Mouse (Mus musculus): Measurements from ENCODE around the gene Tmem238l.

The Tmem238l gene

GRCm38 (mm10) chr11:66956303-66956702 lies at the start of gene Tmem238l:
Gene Tmem238l (plus strand): TSS chr11:66956638.
- no peak for DNase-seq (ENCODE audit: low read depth, low spot score)

DNA sequence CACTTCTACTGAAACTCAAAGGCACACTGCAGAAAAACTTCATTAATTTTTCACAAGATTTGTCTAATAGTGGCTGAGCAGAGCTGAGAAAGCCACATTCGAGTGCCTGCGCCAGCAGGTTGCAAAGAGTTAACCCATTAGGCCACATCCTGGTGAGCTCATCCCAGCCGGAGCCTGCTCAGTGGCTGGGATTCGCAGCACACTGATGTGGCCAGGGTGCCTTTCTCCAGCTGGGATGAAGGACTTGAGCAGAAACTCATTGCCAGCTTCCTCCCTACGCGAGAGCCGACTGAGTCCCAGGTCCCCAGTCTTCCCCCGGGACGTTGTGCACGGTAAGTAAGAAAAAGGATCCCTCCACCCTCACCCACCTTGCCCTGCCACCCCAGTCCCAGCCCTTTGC lies 44.6 kb upstream of the Tmem238l start, which contains the start of gene Pirt:
Pirt (plus strand) TSS at position 171 of the 400 bp plus-strand sequence.
- no peak for DNase-seq (ENCODE audit: low read depth, low spot score)

- DNase-seq (ENCODE audit: low read depth, low spot score) = no peak
Measured at GRCm38 (mm10) chr11:66912531-66913458, 43.6 kb upstream of the Tmem238l start.

DNA sequence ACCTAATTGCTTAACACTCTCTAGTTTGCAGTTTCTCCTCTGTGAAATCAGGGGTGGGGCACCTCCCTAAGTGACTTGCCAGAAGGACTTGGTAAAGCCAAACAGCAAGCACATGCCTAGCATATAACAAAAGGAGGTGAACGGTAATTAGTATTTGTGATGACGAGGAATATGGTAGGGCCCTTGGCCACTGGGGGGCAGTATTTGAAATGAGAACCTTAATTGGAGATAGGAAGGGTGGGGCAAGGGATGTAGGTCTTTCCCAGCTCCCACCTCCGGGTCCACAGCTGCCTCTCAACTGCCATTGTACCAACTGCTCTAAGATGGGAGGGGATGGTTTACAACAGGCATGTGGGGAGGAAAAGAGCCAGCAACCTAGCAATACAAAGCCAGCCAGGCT lies 42.2 kb upstream of the Tmem238l start:
- no peak for DNase-seq (ENCODE audit: low read depth, low spot score)

- DNase-seq (ENCODE audit: low read depth, low spot score) = no peak
Measured at GRCm38 (mm10) chr11:66920012-66920411, 36.4 kb upstream of the Tmem238l start.

DNA sequence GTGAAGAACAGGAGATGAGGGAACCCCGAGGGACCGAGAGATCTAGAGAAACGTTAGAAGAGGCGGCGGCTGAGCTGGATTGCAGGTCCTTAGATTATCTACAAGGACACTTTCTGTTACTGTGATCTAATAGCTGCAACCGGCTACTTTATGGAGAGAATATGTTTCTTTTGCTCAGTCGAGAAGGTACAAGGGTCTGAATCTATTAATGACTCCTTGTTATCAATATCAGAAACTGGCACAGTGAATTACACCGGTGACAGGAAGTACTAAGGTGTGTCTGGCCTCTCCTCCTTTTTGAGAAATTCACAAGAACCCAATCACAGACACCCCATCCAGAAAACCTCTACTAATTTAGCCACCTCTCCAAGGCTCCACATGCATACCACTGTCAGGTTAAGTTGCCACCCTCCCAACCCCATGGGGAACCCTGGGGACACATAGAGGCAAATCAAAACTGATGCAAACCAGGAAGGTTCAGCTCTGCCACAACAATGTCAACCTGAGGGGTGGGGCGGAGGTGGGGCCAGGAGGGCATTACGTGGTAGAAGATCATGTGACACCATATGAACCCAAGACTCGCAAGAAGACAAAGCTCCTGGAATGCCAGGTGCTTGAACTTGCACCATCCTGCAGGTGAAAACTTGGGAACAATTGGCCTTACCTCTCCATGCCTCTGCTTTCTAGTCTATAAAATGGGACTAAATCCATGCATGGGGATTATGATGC lies 32.2 kb upstream of the Tmem238l start:
- no peak for DNase-seq (ENCODE audit: low read depth, low spot score)

DNA sequence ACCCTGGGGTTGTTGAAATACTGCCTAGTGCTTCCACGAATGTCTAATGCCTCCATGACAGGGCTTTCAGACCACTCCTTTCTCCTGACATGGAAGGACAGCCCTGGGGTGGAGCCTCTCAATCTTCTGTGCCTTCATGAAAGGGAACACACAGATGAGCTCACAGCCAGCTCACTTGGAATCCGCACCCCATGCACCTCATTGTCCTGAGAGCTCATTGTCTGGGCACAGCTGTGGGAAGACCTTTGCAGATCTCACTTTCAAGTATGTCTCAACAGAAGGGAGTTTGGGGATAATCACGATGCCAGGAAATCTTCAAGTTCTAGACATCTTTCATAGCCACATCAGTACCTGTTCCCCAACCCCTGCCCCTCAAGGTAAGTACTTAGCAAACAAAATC lies 28.1 kb upstream of the Tmem238l start:
- no peak for DNase-seq (ENCODE audit: low read depth, low spot score)

GRCm38 (mm10) chr11:66932827-66933599 lies 23.4 kb upstream of the Tmem238l start:
- no peak for DNase-seq (ENCODE audit: low read depth, low spot score)

DNA sequence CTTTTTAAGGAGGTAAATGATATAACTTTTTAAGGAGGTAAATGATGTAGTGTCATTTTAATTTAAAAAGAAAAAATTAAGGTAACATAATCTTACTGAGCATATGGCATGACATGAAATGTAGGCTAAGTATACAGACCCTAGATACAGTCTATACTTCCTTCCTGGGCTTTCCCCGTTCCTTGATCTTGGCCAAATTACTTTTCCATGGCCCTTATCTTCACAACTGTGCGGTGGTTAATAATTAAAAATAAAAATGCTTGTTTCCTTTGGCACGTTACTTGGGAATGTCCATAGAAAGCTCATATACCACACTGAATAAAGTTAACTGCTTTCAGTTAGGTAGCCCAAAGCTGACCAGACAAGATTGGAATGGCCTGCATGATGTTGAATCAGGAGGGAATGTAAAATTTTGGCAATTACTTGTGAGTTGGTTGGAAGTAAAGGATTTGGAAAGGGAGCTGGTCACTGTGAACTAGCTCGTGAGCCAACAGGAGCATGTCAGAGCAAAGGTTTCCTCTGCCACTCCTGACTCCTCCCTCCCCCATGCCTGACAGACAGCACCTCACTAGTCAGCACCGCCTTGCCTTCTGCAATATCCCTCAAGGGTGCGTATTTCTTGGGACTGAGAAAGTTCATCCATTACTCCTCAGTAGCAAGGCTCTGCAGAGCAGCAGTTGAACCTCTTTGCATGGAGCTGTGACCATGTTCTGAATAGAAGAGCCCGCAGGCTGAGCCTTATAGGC lies 21.8 kb upstream of the Tmem238l start:
- no peak for DNase-seq (ENCODE audit: low read depth, low spot score)

GRCm38 (mm10) chr11:66942011-66942410 lies 14.4 kb upstream of the Tmem238l start:
- DNase-seq (ENCODE audit: low read depth, low spot score) = no peak

GRCm38 (mm10) chr11:66945224-66945767 lies 11.1 kb upstream of the Tmem238l start:
- no peak for DNase-seq (ENCODE audit: low read depth, low spot score)

- DNase-seq (ENCODE audit: low read depth, low spot score) = no peak
Measured at GRCm38 (mm10) chr11:66946521-66946920, 9.9 kb upstream of the Tmem238l start.

DNA sequence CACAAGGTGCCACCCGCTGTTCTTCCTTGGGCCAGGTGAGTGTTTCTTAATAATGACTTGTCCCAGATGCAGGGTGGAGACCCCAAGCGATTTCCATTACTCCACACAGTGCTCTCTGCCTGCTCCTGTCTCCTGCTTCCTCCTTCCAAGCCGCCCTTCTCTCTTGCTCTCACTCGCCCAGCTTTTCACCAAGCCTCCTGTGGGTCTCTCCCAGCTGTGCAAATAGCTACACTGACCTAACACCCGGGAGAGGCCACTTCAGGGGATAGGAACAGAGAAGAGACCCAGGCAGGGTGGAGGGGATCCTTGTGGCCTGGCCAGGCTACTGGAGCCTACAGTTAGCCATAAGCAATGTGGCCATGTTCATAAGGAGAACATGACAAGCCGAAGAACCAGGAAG lies 9.5 kb upstream of the Tmem238l start:
- DNase-seq (ENCODE audit: low read depth, low spot score) = no peak

GRCm38 (mm10) chr11:66960797-66961196 lies 4.4 kb downstream of the Tmem238l start:
- no peak for DNase-seq (ENCODE audit: low read depth, low spot score)

GRCm38 (mm10) chr11:66961447-66962176 lies 5.2 kb downstream of the Tmem238l start:
- DNase-seq (ENCODE audit: low read depth, low spot score) = no peak

- DNase-seq (ENCODE audit: low read depth, low spot score) = no peak
Measured at GRCm38 (mm10) chr11:66963462-66963861, 7.0 kb downstream of the Tmem238l start.

- DNase-seq (ENCODE audit: low read depth, low spot score) = no peak
Measured at GRCm38 (mm10) chr11:66966500-66967116, 10.2 kb downstream of the Tmem238l start.

GRCm38 (mm10) chr11:66968575-66968974 lies 12.1 kb downstream of the Tmem238l start:
- DNase-seq (ENCODE audit: low read depth, low spot score) = no peak

GRCm38 (mm10) chr11:66973507-66973906 lies 17.1 kb downstream of the Tmem238l start:
- no peak for DNase-seq (ENCODE audit: low read depth, low spot score)

Measured in skeletal muscle tissue, adult 2 months (tissue).